Mouse (Mus musculus): ENCODE data around the gene Pigr.
A peak's percentile ranks its signal among the peaks of the same experiment; 100 is the strongest.

The Pigr gene

GRCm38 (mm10) chr1:130877889-130878614, 51.6 kb downstream of the Pigr start:
- peak in 1 of 2 experiments; percentile 16 for DNase-seq (ENCODE audit: low spot score in 2 of 2)

- no peak for DNase-seq (ENCODE audit: low spot score in 2 of 2)
Observed at GRCm38 (mm10) chr1:130879927-130880326, 53.4 kb downstream of the Pigr start.

GRCm38 (mm10) chr1:130883146-130883545, 56.7 kb downstream of the Pigr start:
- no peak for DNase-seq (ENCODE audit: low spot score in 2 of 2)

GRCm38 (mm10) chr1:130887354-130887753, 60.9 kb downstream of the Pigr start, which contains the start of gene Il24:
Il24 (minus strand) TSS chr1:130887454.
- no peak for DNase-seq (ENCODE audit: low spot score in 2 of 2)

- no peak for DNase-seq (ENCODE audit: low spot score in 2 of 2)
Observed at GRCm38 (mm10) chr1:130892446-130892845, 66.0 kb downstream of the Pigr start.

- DNase-seq (ENCODE audit: low spot score in 2 of 2), result no peak
Observed at GRCm38 (mm10) chr1:130893329-130894040, 67.0 kb downstream of the Pigr start.

- no peak for DNase-seq (ENCODE audit: low spot score in 2 of 2)
Observed at GRCm38 (mm10) chr1:130894468-130894867, 68.0 kb downstream of the Pigr start.
